Mouse (Mus musculus) 416B (cell line): ENCODE measurements at regions not wholly inside any gene's neighbourhood (a gene's known extent, or its start where the extent isn't known, plus 50 kb on each side); places are given as distances from the start of the nearest gene placed in this dataset.

Source experiments
- DNase-seq: peaks from one replicate; pipeline ENCODE4 v3.0.0; 2011; ENCODE audit warnings: low read depth

GRCm38 (mm10) chr13:97847561-97847960 lies 87.1 kb upstream of the Gm10260 start:
- no peak for DNase-seq

- DNase-seq: no peak
These were observed 84.7 kb upstream of the Gm10260 start for GRCm38 (mm10) chr13:97845148-97845547.

GRCm38 (mm10) chr13:97842801-97843200 lies 82.4 kb upstream of the Gm10260 start:
- no peak for DNase-seq

- peak; percentile 28 for DNase-seq
These were observed 81.1 kb upstream of the Gm10260 start for GRCm38 (mm10) chr13:97841503-97841902.

GRCm38 (mm10) chr13:97839617-97840308 lies 79.3 kb upstream of the Gm10260 start:
- no peak for DNase-seq

GRCm38 (mm10) chr13:97837443-97838000 lies 77.1 kb upstream of the Gm10260 start:
- no peak for DNase-seq

- DNase-seq: no peak
These were observed 72.0 kb upstream of the Gm10260 start for GRCm38 (mm10) chr13:97832448-97832847.

GRCm38 (mm10) chr13:97831839-97832238 lies 71.4 kb upstream of the Gm10260 start:
- DNase-seq: no peak

- DNase-seq: no peak
These were observed 69.1 kb upstream of the Gm10260 start for GRCm38 (mm10) chr13:97829558-97829957.

GRCm38 (mm10) chr13:97825801-97826576 lies 65.6 kb upstream of the Gm10260 start:
- no peak for DNase-seq

- DNase-seq: no peak
These were observed 64.9 kb upstream of the Gm10260 start for GRCm38 (mm10) chr13:97825361-97825760.

- no peak for DNase-seq
These were observed 63.8 kb upstream of the Gm10260 start for GRCm38 (mm10) chr13:97824071-97824716.

- DNase-seq: no peak
These were observed 61.2 kb upstream of the Gm10260 start for GRCm38 (mm10) chr13:97821630-97822029.

- no peak for DNase-seq
These were observed 60.6 kb upstream of the Gm10260 start for GRCm38 (mm10) chr13:97821011-97821410.

GRCm38 (mm10) chr13:97820401-97820800 lies 60.0 kb upstream of the Gm10260 start:
- DNase-seq: no peak

GRCm38 (mm10) chr13:97819036-97819435 lies 58.6 kb upstream of the Gm10260 start:
- no peak for DNase-seq

GRCm38 (mm10) chr13:97816923-97817322 lies 56.5 kb upstream of the Gm10260 start:
- no peak for DNase-seq
